Mouse (Mus musculus): ENCODE data around the gene Scin. TPM values are rescaled to one million over a fixed set of nuclear protein-coding genes. Genes with fewer than 3 reads are reported as not detected.
A peak's percentile ranks its signal among the peaks of the same experiment; 100 is the strongest.

The Scin gene
- polyA plus RNA-seq, 1 experiment from 2014 or later = 0.82 TPM

DNA sequence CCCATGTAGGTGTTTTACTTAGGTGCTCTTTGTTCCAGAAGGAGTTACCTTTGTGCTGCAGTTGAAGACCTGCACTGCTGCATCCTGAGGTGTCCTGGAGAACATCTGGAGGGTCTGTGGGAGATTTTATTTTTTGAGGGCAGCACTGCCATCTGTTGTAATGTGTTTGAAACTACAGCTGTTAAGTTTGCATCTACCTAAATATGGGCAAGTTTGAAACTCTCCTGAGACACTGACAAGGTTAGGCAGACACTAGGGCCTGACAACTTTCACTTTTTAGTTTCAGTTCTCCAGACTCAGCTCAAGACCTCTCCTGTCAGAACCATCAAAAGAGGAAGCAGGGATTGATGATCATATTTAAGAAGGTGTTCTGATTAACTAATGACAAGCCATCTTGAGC lies 94.0 kb downstream of the Scin start:
- Histone ChIP-seq H3K36me3 (no peaks in the 10 kb centered on the region), H3K27me3 (replicated peaks) (no peaks in the 10 kb centered on the region), H3K27ac (no peak overlapping the region), H3K4me2 (replicated peaks) (no peak overlapping the region), H3K4me3 (no peak overlapping the region), H3K4me1 (peaks cover 3% of the 10 kb centered on the region; the same call in 1 of the 2 replicates), H3K9ac (no peak overlapping the region), H3K9me3 (no peaks in the 10 kb centered on the region)
- ATAC-seq (ENCODE audit: low FRiP score, low read depth) = no peak

DNA sequence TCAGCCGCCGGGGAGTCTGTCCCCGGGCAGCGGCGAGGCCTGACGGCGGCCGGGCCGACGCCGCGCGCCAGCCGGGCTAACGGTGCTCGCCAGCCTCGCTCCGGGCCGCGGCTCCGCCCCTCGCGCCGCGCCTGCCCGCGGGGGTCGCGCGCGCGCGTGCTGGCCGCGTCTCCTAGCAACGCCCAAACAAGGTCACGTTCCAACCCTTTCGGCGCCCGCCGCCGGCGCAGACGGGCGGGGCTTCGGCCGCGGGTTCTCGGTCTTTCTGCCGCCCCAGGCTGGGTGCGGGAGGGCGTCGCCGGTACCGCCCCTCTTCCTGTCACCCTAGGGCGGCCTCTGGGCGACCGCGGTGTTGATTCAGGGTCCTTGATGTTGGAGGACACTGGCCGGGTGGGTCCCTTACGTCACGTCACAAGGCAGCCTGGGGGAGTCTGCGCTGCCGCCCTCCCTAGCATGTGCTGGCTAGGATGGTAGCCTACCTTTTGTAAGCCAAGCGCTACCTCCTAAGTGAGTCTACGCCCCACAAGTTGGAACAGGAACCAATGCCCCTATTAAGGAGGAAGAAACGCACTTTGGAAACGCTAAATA lies 96.1 kb downstream of the Scin start, which contains the start of gene Arl4a:
Gene Arl4a (minus strand): TSS at position 150 of the 588 bp plus-strand sequence.
- under 1% methylated on average over 66 of the region's 68 CpGs for WGBS
- H3K4me2 ChIP-seq (replicated peaks) = peak within 1 kb of the TSS; percentile 75
- H3K36me3 ChIP-seq = no peaks in the 10 kb centered on the region
- peak within 1 kb of the TSS; percentile 76 for H3K27ac ChIP-seq
- no peaks in the 10 kb centered on the region for H3K27me3 ChIP-seq (replicated peaks)
- H3K9ac ChIP-seq = peak within 1 kb of the TSS; percentile 85
- ATAC-seq (ENCODE audit: low FRiP score, low read depth) = peak; percentile 93
- H3K4me3 ChIP-seq = peak within 1 kb of the TSS; percentile 90
- no peaks in the 10 kb centered on the region for H3K9me3 ChIP-seq
- H3K4me1 ChIP-seq = peaks cover 3% of the 10 kb centered on the region; the same call in 1 of the 2 replicates

DNA sequence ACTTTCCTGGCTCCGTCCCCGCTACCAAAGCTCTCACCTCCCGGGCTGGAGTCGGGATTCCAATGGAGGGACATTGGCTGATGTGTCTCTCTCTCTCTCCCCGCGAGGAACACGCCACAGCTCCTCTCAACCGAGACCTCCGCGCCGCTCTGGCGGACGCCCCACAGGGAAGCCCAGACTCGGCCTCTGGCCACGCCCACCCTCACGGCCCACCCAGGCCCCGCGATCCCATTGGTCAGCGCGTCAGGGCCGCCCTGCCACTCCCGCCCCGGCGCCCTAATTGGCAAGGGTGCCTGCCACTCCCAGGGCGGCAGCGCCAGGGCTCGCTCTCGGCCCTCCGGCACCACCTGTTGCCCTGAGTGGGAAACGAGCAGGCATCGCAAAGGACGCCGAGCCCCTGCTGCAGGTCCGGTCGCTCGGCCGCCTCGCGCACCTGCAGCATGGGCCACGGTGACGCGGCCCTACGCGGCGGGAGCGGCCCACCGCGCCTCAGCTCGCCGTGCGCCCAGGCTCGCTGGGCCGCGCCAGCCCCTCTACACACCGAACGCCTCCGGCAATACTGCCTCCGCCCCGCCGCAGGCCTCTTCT lies 96.7 kb downstream of the Scin start:
- Histone ChIP-seq H3K9me3 (no peaks in the 10 kb centered on the region), H3K27ac (peak overlapping the region; percentile 76), H3K36me3 (no peaks in the 10 kb centered on the region), H3K4me1 (peaks cover 3% of the 10 kb centered on the region; the same call in 1 of the 2 replicates), H3K9ac (peak overlapping the region; percentile 85), H3K4me3 (peak overlapping the region; percentile 90), H3K4me2 (replicated peaks) (peak overlapping the region; percentile 75), H3K27me3 (replicated peaks) (no peaks in the 10 kb centered on the region)
- peak; percentile 97 for ATAC-seq (ENCODE audit: low FRiP score, low read depth)
- under 1% methylated on average over 60 of the region's 60 CpGs for WGBS

DNA sequence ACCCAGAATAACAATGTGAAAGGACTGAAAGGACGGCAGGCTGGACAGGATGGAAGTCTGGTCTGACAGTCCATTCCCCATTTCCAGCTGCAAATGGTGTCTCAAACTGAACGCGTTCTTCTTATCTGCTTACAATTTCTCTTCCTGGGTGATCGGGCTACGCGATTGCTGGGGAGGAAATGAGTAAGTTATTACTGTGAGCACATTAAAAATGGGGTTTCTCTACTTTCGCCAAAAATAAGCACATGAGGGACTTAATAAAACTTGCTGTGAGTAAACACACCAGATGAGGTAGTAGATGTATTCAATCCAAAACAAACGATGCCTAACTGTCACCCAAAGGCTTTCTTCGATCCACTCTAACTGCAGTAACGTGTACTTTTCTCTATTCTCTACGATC lies 97.4 kb downstream of the Scin start:
- H3K4me2 ChIP-seq (replicated peaks) = peak overlapping the region; percentile 75
- peak overlapping the region; percentile 53; the same call in 1 of the 2 replicates for H3K27ac ChIP-seq
- 4% methylated on average over 11 of the region's 11 CpGs for WGBS
- no peaks in the 10 kb centered on the region for H3K27me3 ChIP-seq (replicated peaks)
- H3K9ac ChIP-seq = peak overlapping the region; percentile 85
- no peaks in the 10 kb centered on the region for H3K36me3 ChIP-seq
- H3K4me1 ChIP-seq = peaks cover 3% of the 10 kb centered on the region; the same call in 1 of the 2 replicates
- H3K9me3 ChIP-seq = no peaks in the 10 kb centered on the region
- H3K4me3 ChIP-seq = peak overlapping the region; percentile 90
- no peak for ATAC-seq (ENCODE audit: low FRiP score, low read depth)

- H3K27me3 ChIP-seq (replicated peaks) = no peaks in the 10 kb centered on the region
- peak overlapping the region; percentile 0; the same call in 1 of the 2 replicates for H3K9ac ChIP-seq
- H3K4me2 ChIP-seq (replicated peaks) = peak overlapping the region; percentile 75
- peaks cover 3% of the 10 kb centered on the region; the same call in 1 of the 2 replicates for H3K4me1 ChIP-seq
- 68% methylated on average over 4 of the region's 4 CpGs for WGBS
- H3K9me3 ChIP-seq = peaks cover 4% of the 10 kb centered on the region
- H3K36me3 ChIP-seq = no peaks in the 10 kb centered on the region
- no peak for ATAC-seq (ENCODE audit: low FRiP score, low read depth)
- no peak overlapping the region for H3K27ac ChIP-seq
- peak overlapping the region; percentile 90 for H3K4me3 ChIP-seq
Measured at GRCm38 (mm10) chr12:40035506-40035905, 98.5 kb downstream of the Scin start.

- Histone ChIP-seq H3K9me3 (peaks cover 7% of the 10 kb centered on the region), H3K4me1 (no peaks in the 10 kb centered on the region; the same call in 1 of the 2 replicates), H3K36me3 (no peaks in the 10 kb centered on the region), H3K4me2 (replicated peaks) (no peak overlapping the region), H3K27ac (no peak overlapping the region), H3K27me3 (replicated peaks) (no peaks in the 10 kb centered on the region), H3K4me3 (no peak overlapping the region), H3K9ac (no peak overlapping the region)
- 87% methylated on average over 4 of the region's 4 CpGs for WGBS
- no peak for ATAC-seq (ENCODE audit: low FRiP score, low read depth)
Measured at GRCm38 (mm10) chr12:40029201-40029600, 104.8 kb downstream of the Scin start.

- ATAC-seq (ENCODE audit: low FRiP score, low read depth) = no peak
- WGBS = 84% methylated on average over 3 of the region's 3 CpGs
Measured at GRCm38 (mm10) chr12:40027846-40028245, 106.2 kb downstream of the Scin start.

GRCm38 (mm10) chr12:40027444-40027843 lies 106.6 kb downstream of the Scin start:
- Histone ChIP-seq H3K27me3 (replicated peaks) (no peaks in the 10 kb centered on the region), H3K9me3 (peaks cover 7% of the 10 kb centered on the region), H3K9ac (no peak overlapping the region), H3K4me2 (replicated peaks) (no peak overlapping the region), H3K4me1 (no peaks in the 10 kb centered on the region), H3K4me3 (no peak overlapping the region), H3K27ac (no peak overlapping the region), H3K36me3 (no peaks in the 10 kb centered on the region)
- WGBS = 92% methylated on average over 3 of the region's 3 CpGs
- ATAC-seq (ENCODE audit: low FRiP score, low read depth) = no peak

More at GRCm38 (mm10) chr12:40027846-40028245, 106.2 kb downstream of the Scin start:
- no peaks in the 10 kb centered on the region for H3K36me3 ChIP-seq
- no peak overlapping the region for H3K4me3 ChIP-seq
- no peak overlapping the region for H3K4me2 ChIP-seq (replicated peaks)
- no peak overlapping the region for H3K9ac ChIP-seq
- no peak overlapping the region for H3K27ac ChIP-seq
- H3K9me3 ChIP-seq = peaks cover 7% of the 10 kb centered on the region
- no peaks in the 10 kb centered on the region for H3K27me3 ChIP-seq (replicated peaks)
- H3K4me1 ChIP-seq = no peaks in the 10 kb centered on the region

GRCm38 (mm10) chr12:40023918-40024317 lies 110.1 kb downstream of the Scin start:
- WGBS = 77% methylated on average over 2 of the region's 2 CpGs
- H3K4me1 ChIP-seq = no peaks in the 10 kb centered on the region
- H3K4me2 ChIP-seq (replicated peaks) = no peak overlapping the region
- H3K4me3 ChIP-seq = no peak overlapping the region
- no peaks in the 10 kb centered on the region for H3K27me3 ChIP-seq (replicated peaks)
- no peak overlapping the region for H3K9ac ChIP-seq
- ATAC-seq (ENCODE audit: low FRiP score, low read depth) = no peak
- no peaks in the 10 kb centered on the region for H3K36me3 ChIP-seq
- no peak overlapping the region for H3K27ac ChIP-seq
- no peaks in the 10 kb centered on the region for H3K9me3 ChIP-seq

DNA sequence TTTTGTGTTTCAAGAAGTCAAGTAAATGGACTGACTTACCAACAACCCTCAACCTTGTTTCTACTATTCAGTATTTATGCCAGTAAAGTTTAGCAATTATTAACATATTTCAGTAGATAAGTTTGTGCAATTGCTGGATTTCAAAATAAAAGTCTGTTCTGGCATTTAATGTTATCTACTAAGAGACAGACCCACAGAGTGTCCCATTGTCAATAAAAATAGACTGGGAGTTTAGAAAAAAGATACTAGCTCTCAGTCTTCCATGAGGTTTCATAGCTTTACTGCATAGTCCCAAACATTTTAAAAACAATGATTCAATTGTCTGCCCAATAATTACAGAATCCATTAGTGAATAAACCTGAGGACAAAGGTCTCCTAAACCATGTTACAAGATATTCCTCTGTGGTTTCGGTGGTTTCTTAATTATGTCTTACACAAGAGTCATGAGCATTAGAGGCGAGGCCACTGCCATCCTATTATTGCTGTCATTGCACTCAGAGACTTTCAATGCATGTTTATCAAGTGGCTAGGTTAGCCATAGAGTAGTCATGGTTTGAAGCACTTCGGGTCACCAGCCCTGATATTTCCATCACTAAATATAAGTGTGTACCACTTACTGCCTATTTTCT lies 110.9 kb downstream of the Scin start:
- Histone ChIP-seq H3K9ac (no peak overlapping the region), H3K9me3 (no peaks in the 10 kb centered on the region), H3K36me3 (no peaks in the 10 kb centered on the region), H3K27me3 (replicated peaks) (no peaks in the 10 kb centered on the region), H3K4me2 (replicated peaks) (no peak overlapping the region), H3K4me3 (no peak overlapping the region), H3K4me1 (no peaks in the 10 kb centered on the region), H3K27ac (no peak overlapping the region)
- no peak for ATAC-seq (ENCODE audit: low FRiP score, low read depth)
- WGBS = 89% methylated on average over 3 of the region's 3 CpGs

DNA sequence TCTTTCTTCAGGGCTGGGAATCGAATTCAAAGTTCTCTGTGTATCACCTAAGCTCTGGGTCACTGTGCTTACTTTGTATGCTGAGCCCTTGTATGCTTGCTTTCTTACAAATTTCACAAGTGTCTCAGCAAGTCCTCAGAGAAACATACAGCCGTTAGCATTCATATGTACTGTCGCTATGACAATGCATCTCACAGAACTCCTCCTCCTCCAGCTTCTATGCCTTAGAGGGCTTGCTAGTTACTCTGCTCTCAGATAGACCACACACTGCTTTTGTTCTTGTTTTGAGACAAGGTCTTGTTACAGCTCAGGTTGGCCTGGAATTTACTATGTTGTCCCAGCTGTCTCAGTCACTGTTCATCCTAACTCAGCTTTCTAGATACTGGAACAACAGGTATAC lies 111.7 kb downstream of the Scin start:
- no peak overlapping the region for H3K9ac ChIP-seq
- no peak overlapping the region for H3K4me2 ChIP-seq (replicated peaks)
- no peaks in the 10 kb centered on the region for H3K4me1 ChIP-seq
- H3K4me3 ChIP-seq = no peak overlapping the region
- ATAC-seq (ENCODE audit: low FRiP score, low read depth) = no peak
- WGBS = 86% methylated on average over 3 of the region's 3 CpGs
- no peaks in the 10 kb centered on the region for H3K36me3 ChIP-seq
- H3K27me3 ChIP-seq (replicated peaks) = no peaks in the 10 kb centered on the region
- no peak overlapping the region for H3K27ac ChIP-seq
- H3K9me3 ChIP-seq = no peaks in the 10 kb centered on the region

DNA sequence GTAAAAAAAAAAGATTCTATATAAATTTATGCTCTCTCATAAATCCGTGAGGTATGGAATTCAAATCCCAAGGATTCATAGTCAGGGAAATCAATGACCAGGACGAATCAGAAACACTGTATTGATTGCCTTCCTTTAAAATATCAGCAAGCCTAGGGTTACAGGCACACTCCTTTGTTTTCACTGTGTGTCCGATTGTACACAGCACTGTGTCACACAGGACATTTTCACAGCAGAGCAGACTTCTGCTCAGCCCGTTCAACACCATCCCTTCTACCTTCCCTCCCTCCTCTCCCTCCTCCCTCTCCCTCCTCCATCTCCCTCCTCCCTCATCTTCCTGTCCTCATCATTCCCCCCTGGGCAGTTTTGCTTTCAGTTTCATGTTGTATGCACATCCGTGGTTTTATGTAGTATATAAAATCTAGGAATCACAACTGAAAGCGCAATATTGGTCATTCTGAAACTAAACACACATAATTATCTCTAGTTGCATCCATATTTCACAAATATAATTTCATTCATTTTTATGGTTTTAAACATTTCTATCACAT lies 116.0 kb downstream of the Scin start:
- H3K4me1 ChIP-seq = peaks cover 9% of the 10 kb centered on the region; the same call in 1 of the 2 replicates
- no peaks in the 10 kb centered on the region for H3K9me3 ChIP-seq
- no peak overlapping the region for H3K27ac ChIP-seq
- ATAC-seq (ENCODE audit: low FRiP score, low read depth) = 0 out of 2 replicates have a peak, but pooled peaks have one; percentile 42
- WGBS = 73% methylated on average over 6 of the region's 6 CpGs
- H3K4me2 ChIP-seq (replicated peaks) = no peak overlapping the region
- no peaks in the 10 kb centered on the region for H3K27me3 ChIP-seq (replicated peaks)
- H3K9ac ChIP-seq = no peak overlapping the region
- no peak overlapping the region for H3K4me3 ChIP-seq
- H3K36me3 ChIP-seq = no peaks in the 10 kb centered on the region
